Mouse (Mus musculus): Measurements from ENCODE around the gene 9330161L09Rik.

DNA sequence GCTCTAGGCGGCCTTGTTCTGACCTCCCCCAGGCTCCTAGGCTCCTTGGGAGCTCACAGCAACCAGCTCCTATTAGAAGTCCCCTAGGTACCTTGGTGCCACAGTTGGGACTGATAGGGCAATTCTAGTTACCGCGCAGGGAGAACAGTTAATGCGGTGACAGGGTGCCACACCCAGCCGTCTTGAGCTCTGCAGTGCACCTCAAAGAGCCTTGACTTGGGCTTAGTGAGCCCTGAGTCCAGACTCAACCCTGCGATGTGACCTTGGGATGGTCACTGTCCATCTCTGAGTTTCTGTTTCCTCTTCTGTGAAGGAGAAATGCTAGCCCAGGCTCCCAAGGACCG is 39.3 kb downstream of the 9330161L09Rik start:
- TF ChIP-seq CTCF (IDR thresholded peaks at IDR 0.05; ENCODE audit: borderline replicate concordance, insufficient read depth, low read depth, low read length) (no peak), POLR2A (IDR thresholded peaks at IDR 0.05; ENCODE audit: borderline replicate concordance, insufficient read depth, low read length) (no peak)

Measured in cerebellum, adult 2 months (tissue).